Mouse (Mus musculus) Patski (cell line): ENCODE results near the gene Nt5c. TPM values are rescaled to one million over a fixed set of nuclear protein-coding genes. Genes with fewer than 3 reads are reported as not detected.
"Not testable (repeated sequence)": the region's sequence is repeated elsewhere in the genome, so short reads cannot be mapped to it uniquely, and the experiment has no call there.

Experiments used
- ATAC-seq: fragments of 100-300 bp; one replicate; pipeline ENCODE4 v1.8.0; 2021
- CTCF ChIA-PET: fragments of 350-600 bp; sonication (Branson Sonifier 250); formaldehyde crosslinking; loops from one replicate; lab custom pipeline; 2022; ENCODE audit warnings: inconsistent platforms; lab: Charles Lee
- POLR2A ChIA-PET: fragments of 350-600 bp; sonication (Branson Sonifier 250); formaldehyde crosslinking; loops from one replicate; lab custom pipeline; 2022; ENCODE audit warnings: antibody characterized with exemption, inconsistent platforms; lab: Charles Lee
- DNase-seq: peaks from one replicate; pipeline ENCODE4 v3.0.0-alpha.2; 2011; ENCODE audit warnings: low read depth, low spot score
- H3K27me3 ChIP-seq: fragments of 371-371 bp; one replicate; pipeline ENCODE4 v1.5.1; 2021
- CTCF ChIP-seq: fragments of 100-300 bp; IDR thresholded peaks from one replicate; pipeline ENCODE4 v1.5.1; 2021
- in situ Hi-C: fragments of 300-500 bp; cut with MboI; formaldehyde crosslinking; loops from 3 replicates; pipeline ENCODE4 v1.11.1; 2018; ENCODE audit warnings: low pct_unique_long_range_greater_than_20kb, mixed read lengths
- polyA plus RNA-seq: library from polyadenylated mRNA; unstranded; gene quantifications from one replicate; pipeline ENCODE4 v1.2.3, GENCODE M21; 2021

Gene Nt5c
- polyA plus RNA-seq, 1 experiment from 2014 or later = 128 TPM

GRCm38 (mm10) chr11:115511121-115511520 lies 19.5 kb upstream of the Nt5c start:
- in situ Hi-C loops = no loop called here
- no peak for TF ChIP-seq CTCF
- POLR2A ChIA-PET = no interaction called here
- H3K27me3 ChIP-seq = no peaks in the 10 kb centered on the region
- CTCF ChIA-PET = no interaction called here
- DNase-seq = no peak
- no peak for ATAC-seq

DNA sequence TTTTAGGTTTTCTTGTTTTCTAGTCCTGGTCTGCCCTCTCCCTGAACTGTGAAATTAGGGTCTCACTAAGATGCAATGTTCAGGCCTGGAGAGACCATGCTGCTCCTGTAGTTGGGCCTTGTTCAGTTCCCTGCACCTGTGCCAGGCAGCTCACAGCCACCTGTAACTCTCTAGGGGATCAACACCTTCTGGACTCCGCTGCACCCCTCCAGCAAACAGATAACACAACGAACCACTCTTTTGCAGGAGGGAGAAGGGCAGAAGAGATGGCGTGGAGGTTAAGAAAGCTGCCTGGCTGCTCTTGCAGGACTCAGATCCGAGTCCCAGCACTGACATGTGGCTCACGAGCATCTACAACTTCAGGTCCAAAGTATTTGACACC lies 18.8 kb upstream of the Nt5c start:
- CTCF ChIA-PET = no interaction called here
- no peak for TF ChIP-seq CTCF
- H3K27me3 ChIP-seq = no peaks in the 10 kb centered on the region
- POLR2A ChIA-PET = no interaction called here
- ATAC-seq (no peak), DNase-seq (no peak)
- in situ Hi-C loops = no loop called here

DNA sequence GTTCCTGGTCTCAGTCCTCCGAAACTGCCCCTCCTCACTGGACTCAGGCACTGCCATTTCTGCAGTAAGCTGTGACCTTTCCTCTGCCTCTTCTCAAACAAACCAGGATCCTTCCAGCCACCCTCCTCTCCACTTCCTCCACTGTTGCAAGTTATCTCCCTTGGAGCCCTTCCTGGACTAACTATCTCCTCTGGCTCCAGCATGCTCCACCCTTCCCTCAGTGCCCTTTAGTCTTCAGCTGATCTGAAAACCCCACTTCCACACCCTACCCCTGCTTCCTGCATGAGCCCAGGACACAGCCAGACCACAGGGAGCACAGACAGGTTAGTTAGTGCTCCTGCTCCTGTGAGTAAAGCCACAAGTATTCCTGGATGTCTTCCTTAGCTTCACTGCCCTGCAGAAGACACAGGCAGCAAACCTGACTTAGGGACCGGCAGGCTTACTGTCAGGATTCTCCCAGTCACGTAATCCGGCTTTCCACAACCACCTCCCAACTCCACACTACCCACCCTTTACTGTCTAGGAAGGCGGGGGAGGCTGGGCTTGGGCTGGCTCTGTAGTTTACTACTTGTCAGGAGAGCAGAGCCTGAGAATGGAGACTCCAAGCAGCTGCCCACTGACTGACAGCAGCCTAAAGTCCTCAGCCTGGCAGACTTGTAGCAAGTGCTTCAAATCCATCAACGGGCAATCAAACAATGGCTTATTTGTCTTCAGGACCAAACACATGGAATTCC lies 18.3 kb upstream of the Nt5c start:
- DNase-seq (no peak), ATAC-seq (no peak)
- ChIA-PET CTCF (no interaction called here), POLR2A (interaction anchor here (0.6 to 1.3 kb wide), 2 partner anchors 19 to 33 kb away, joined by 3 read pairs; no protein-coding TSS in a partner anchor)
- in situ Hi-C loops = no loop called here
- no peaks in the 10 kb centered on the region for H3K27me3 ChIP-seq
- TF ChIP-seq CTCF = no peak

- CTCF ChIA-PET = no interaction called here
Observed at GRCm38 (mm10) chr11:115508061-115508460, 16.4 kb upstream of the Nt5c start.

GRCm38 (mm10) chr11:115506586-115506985 lies 14.9 kb upstream of the Nt5c start:
- no peaks in the 10 kb centered on the region for H3K27me3 ChIP-seq
- ChIA-PET CTCF (interaction anchor here (1.2 kb wide), 1 partner anchor 22 kb away, joined by 4 read pairs; no protein-coding TSS in a partner anchor), POLR2A (no interaction called here)
- ATAC-seq = no peak
- DNase-seq = no peak
- TF ChIP-seq CTCF = no peak
- in situ Hi-C loops = no loop called here

More at GRCm38 (mm10) chr11:115508061-115508460, 16.4 kb upstream of the Nt5c start:
- in situ Hi-C loops = no loop called here
- H3K27me3 ChIP-seq = no peaks in the 10 kb centered on the region
- POLR2A ChIA-PET = no interaction called here
- no peak for TF ChIP-seq CTCF
- no peak for DNase-seq
- no peak for ATAC-seq

DNA sequence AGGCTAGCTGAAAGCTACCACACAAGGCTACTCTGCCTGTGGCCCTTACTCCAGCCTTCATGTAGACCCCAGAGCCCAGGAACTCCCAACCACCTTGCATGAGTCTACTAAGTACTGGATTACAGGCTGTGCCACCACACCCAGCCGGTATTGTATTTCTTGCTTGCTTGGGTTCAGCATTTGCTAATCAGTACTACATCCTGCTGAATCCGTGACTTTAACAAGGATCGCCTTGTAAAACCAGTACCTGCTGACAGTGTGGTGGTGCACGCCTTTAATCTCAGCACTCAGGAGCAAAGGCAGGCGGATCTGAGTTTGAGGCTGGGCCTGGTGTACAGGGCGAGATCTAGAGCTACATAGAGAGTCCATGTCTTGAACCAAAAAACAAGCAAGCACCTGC lies 11.0 kb upstream of the Nt5c start:
- ATAC-seq (no peak), DNase-seq (no peak)
- TF ChIP-seq CTCF = no peak
- CTCF ChIA-PET = no interaction called here
- H3K27me3 ChIP-seq = no peaks in the 10 kb centered on the region
- POLR2A ChIA-PET = interaction anchor here (0.7 kb wide), 1 partner anchor 56 kb away, joined by 6 read pairs; no protein-coding TSS in a partner anchor
- in situ Hi-C loops = no loop called here

- H3K27me3 ChIP-seq, CTCF ChIA-PET, ATAC-seq, DNase-seq, POLR2A ChIA-PET, in situ Hi-C loops: not testable (repeated sequence)
Observed at GRCm38 (mm10) chr11:115496559-115496958, 4.9 kb upstream of the Nt5c start.

- TF ChIP-seq CTCF = no peak
- ChIA-PET CTCF (interaction anchor here (1.0 to 1.4 kb wide), 2 partner anchors 17 to 71 kb away, joined by 3 to 5 read pairs; no protein-coding TSS in a partner anchor), POLR2A (interaction anchor here (1.0 to 1.9 kb wide), 2 partner anchors 9 to 21 kb away, joined by 4 to 5 read pairs; no protein-coding TSS in a partner anchor)
- ATAC-seq (no peak), DNase-seq (no peak)
- no peaks in the 10 kb centered on the region for H3K27me3 ChIP-seq
- in situ Hi-C loops = no loop called here
Observed at GRCm38 (mm10) chr11:115492387-115492786, 725 bp upstream of the Nt5c start.

- in situ Hi-C loops = no loop called here
- ATAC-seq (no peak), DNase-seq (no peak)
- ChIA-PET CTCF (interaction anchor here (0.9 to 1.5 kb wide), 3 partner anchors 11 to 75 kb away, joined by 3 to 5 read pairs (median 4); no protein-coding TSS in a partner anchor), POLR2A (interaction anchor here (0.6 to 1.9 kb wide), 5 partner anchors 11 to 739 kb away, joined by 3 to 6 read pairs (median 4); no protein-coding TSS in a partner anchor)
- H3K27me3 ChIP-seq = no peaks in the 10 kb centered on the region
- TF ChIP-seq CTCF = no peak
Observed at GRCm38 (mm10) chr11:115490441-115491355, 964 bp downstream of the Nt5c start.

GRCm38 (mm10) chr11:115488551-115489104 lies 3.0 kb downstream of the Nt5c start:
- H3K27me3 ChIP-seq = no peaks in the 10 kb centered on the region
- no peak for DNase-seq
- ATAC-seq = no peak
- in situ Hi-C loops = no loop called here
- no peak for TF ChIP-seq CTCF
- ChIA-PET CTCF (no interaction called here), POLR2A (interaction anchor here (0.7 kb wide), 1 partner anchor 66 kb away, joined by 3 read pairs; no protein-coding TSS in a partner anchor)
